Mouse (Mus musculus) olfactory bulb, adult 2 months (tissue): ENCODE results near the gene Rsad2.

Source experiments
- CTCF ChIP-seq: fragments of 200-500 bp; IDR thresholded peaks from 2 replicates; pipeline ENCODE4 v1.5.1; 2012; ENCODE audit warnings: low read depth, mild to moderate bottlenecking, low read length, moderate library complexity; ENCODE audit not compliant: insufficient read depth
- POLR2A ChIP-seq: fragments of 200-500 bp; IDR thresholded peaks from 2 replicates; pipeline ENCODE4 v1.6.1; 2012; ENCODE audit warnings: mild to moderate bottlenecking, low read depth, low read length, moderate library complexity; ENCODE audit not compliant: insufficient read depth

GRCm38 (mm10) chr12:26437950-26438349 lies 18.3 kb downstream of the Rsad2 start:
- TF ChIP-seq CTCF: no peak
- no peak for TF ChIP-seq POLR2A
